Comparison of ENCODE assay signal across 8 mouse cellular contexts in the genomic region with DNA sequence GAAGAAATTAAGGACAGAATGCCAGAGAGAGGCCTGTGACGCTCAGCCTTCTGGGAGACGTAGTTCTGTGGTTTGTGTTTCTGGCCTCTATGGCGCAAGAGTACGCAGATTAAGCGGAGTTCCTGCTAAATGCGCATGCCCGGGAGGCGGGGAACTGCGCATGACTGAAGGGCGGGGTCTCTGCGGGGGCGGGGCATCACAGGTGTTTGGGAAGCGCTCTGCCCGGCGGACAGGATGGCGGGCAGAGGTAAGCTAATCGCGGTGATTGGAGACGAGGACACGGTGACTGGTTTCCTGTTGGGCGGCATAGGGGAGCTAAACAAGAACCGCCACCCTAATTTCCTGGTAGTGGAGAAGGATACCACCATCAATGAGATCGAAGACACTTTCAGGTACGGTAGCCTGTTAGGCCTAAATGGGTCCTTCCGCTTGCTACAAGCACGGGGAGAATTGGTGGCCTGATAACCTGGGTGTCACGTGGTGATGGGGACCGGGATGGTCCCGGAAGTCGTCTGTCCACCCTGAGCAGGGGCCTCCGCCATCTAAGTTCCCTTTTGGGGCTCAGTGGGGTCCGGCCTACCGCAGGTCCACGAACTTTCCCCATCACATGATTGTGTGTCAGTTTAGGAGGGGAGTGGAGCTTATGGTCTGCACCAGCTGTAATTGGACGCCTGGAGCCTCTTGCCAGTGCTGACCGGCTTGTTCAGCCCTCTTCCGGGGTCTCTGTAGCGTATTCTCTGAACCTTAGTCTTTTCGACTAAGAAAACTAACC. TPM values are rescaled to one million over a fixed set of nuclear protein-coding genes. Genes with fewer than 3 reads are reported as not detected.
DNase-seq lines count a peak whose midpoint lies in the region; ATAC-seq and TF ChIP-seq lines count a peak whose summit lies in the region.

Gene Atp6v1f, plus strand, starts transcription at position 136 of the 772 bp plus-strand sequence.

- H3K36me3 ChIP-seq in G1E (replicated peaks): peaks cover 38% of the 10 kb centered on the region
- peaks cover 12% of the 10 kb centered on the region; the same call in 1 of the 2 replicates for H3K36me3 ChIP-seq in forebrain, embryonic 16.5 days (ENCODE audit: control insufficient read depth, insufficient read depth)
- H3K36me3 ChIP-seq in lung, embryonic 14.5 days (ENCODE audit: insufficient read depth): peaks cover 18% of the 10 kb centered on the region
- H3K36me3 ChIP-seq in thymus, adult 2 months (ENCODE audit: control insufficient read depth, insufficient read depth, low read length): no peaks in the 10 kb centered on the region; the same call in 1 of the 2 replicates

- H3K27ac ChIP-seq in forebrain, embryonic 16.5 days (ENCODE audit: low read length): peak within 1 kb of the TSS; percentile 30
- H3K27ac ChIP-seq in layer of hippocampus, adult 2 months: peak within 1 kb of the TSS; percentile 88
- 0 out of 2 replicates have a peak within 1 kb of the TSS, but pooled peaks have one; percentile 42 for H3K27ac ChIP-seq in lung, embryonic 14.5 days (ENCODE audit: low read depth)
- H3K27ac ChIP-seq in olfactory bulb, adult 2 months (ENCODE audit: insufficient read depth, low read depth, low read length): peak within 1 kb of the TSS; percentile 58; the same call in 1 of the 2 replicates
- no peak within 1 kb of the TSS for H3K27ac ChIP-seq in thymus, adult 2 months (ENCODE audit: control insufficient read depth, insufficient read depth, low read length)

- H3K4me3 ChIP-seq in G1E (ENCODE audit: low read depth, low read length): peak within 1 kb of the TSS; percentile 78
- H3K4me3 ChIP-seq in forebrain, embryonic 16.5 days (replicated peaks; ENCODE audit: low read length): peak within 1 kb of the TSS; percentile 78
- H3K4me3 ChIP-seq in layer of hippocampus, adult 2 months: peak within 1 kb of the TSS; percentile 78
- H3K4me3 ChIP-seq in lung, embryonic 14.5 days (ENCODE audit: low read depth, low read length): peak within 1 kb of the TSS; percentile 68
- peak within 1 kb of the TSS; percentile 63 for H3K4me3 ChIP-seq in olfactory bulb, adult 2 months (ENCODE audit: insufficient read depth, low read depth, low read length)
- peak within 1 kb of the TSS; percentile 82 for H3K4me3 ChIP-seq in thymus, adult 2 months (ENCODE audit: control insufficient read depth, insufficient read depth, low read length)

- peaks cover 22% of the 10 kb centered on the region for H3K4me1 ChIP-seq in G1E (ENCODE audit: insufficient read depth, low read depth, low read length)
- H3K4me1 ChIP-seq in forebrain, embryonic 16.5 days (replicated peaks; ENCODE audit: control insufficient read depth, insufficient read depth, low read length): peaks cover 11% of the 10 kb centered on the region
- 0 out of 2 replicates have a peak, but pooled peaks cover 9% of the 10 kb centered on the region for H3K4me1 ChIP-seq in lung, embryonic 14.5 days (ENCODE audit: insufficient read depth)
- H3K4me1 ChIP-seq in olfactory bulb, adult 2 months (ENCODE audit: control insufficient read depth, insufficient read depth, low read length): no peaks in the 10 kb centered on the region
- H3K4me1 ChIP-seq in thymus, adult 2 months (replicated peaks; ENCODE audit: control insufficient read depth, insufficient read depth, low read length): peaks cover 2% of the 10 kb centered on the region; the same call in 1 of the 2 replicates

- peak; percentile 98 for DNase-seq in G1E (ENCODE audit: low spot score)
- DNase-seq in cerebellum, adult 18-20 months: peak; percentile 93 to 94
- peak; percentile 88 for DNase-seq in heart, postnatal 36 days
- DNase-seq in layer of hippocampus, adult 2 months (ENCODE audit: low spot score in 2 of 2): peak; percentile 94
- peak; percentile 97 for DNase-seq in lung, embryonic 14.5 days
- peak; percentile 91 for DNase-seq in thymus, adult 2 months

- intact Hi-C loops in heart, postnatal 36 days (cut with DNase I): no loop called here

- no peak for TF ChIP-seq CTCF in G1E (IDR thresholded peaks at IDR 0.05; ENCODE audit: low read depth, low read length)
- no peak for TF ChIP-seq CTCF in layer of hippocampus, adult 2 months (conservative IDR thresholded peaks at IDR 0.05)
- TF ChIP-seq CTCF in lung, embryonic 14.5 days (IDR thresholded peaks at IDR 0.05; ENCODE audit: low read depth): no peak
- no peak for TF ChIP-seq CTCF in olfactory bulb, adult 2 months (IDR thresholded peaks at IDR 0.05; ENCODE audit: insufficient read depth, low read depth, low read length)
- TF ChIP-seq CTCF in thymus, adult 2 months (IDR thresholded peaks at IDR 0.05; ENCODE audit: borderline replicate concordance, control insufficient read depth, extremely low read depth, insufficient read depth, low read length, poor library complexity): no peak

- H3K9ac ChIP-seq in forebrain, embryonic 16.5 days (replicated peaks; ENCODE audit: low read depth, low read length): peak within 1 kb of the TSS; percentile 75
- H3K9ac ChIP-seq in lung, embryonic 14.5 days: peak within 1 kb of the TSS; percentile 61

- WGBS in forebrain, embryonic 16.5 days: under 1% methylated on average over 39 of the region's 39 CpGs
- under 1% methylated on average over 39 of the region's 39 CpGs for WGBS in lung, embryonic 14.5 days
- WGBS in olfactory bulb, adult 2 months: under 1% methylated on average over 39 of the region's 39 CpGs
- under 1% methylated on average over 39 of the region's 39 CpGs for WGBS in thymus, adult 2 months

- H3K27me3 ChIP-seq in G1E (ENCODE audit: insufficient read depth, low read length): peaks cover 9% of the 10 kb centered on the region
- no peaks in the 10 kb centered on the region for H3K27me3 ChIP-seq in forebrain, embryonic 16.5 days (replicated peaks; ENCODE audit: control insufficient read depth, insufficient read depth, low read length)
- H3K27me3 ChIP-seq in lung, embryonic 14.5 days (ENCODE audit: insufficient read depth, low read length): no peaks in the 10 kb centered on the region
- H3K27me3 ChIP-seq in thymus, adult 2 months (ENCODE audit: control insufficient read depth, insufficient read depth, low read length): no peaks in the 10 kb centered on the region

- ATAC-seq in G1E (ENCODE audit: extremely low read depth, insufficient number of reproducible peaks, low FRiP score, poor library complexity, severe bottlenecking): peak; percentile 86
- ATAC-seq in forebrain, embryonic 16.5 days: peak; percentile 98
- peak; percentile 96 for ATAC-seq in lung, embryonic 14.5 days (ENCODE audit: insufficient read depth)

- H3K4me2 ChIP-seq in forebrain, embryonic 16.5 days (ENCODE audit: low read length): peak within 1 kb of the TSS; percentile 79
- peak within 1 kb of the TSS; percentile 72 for H3K4me2 ChIP-seq in lung, embryonic 14.5 days

- H3K9me3 ChIP-seq in G1E (replicated peaks): no peaks in the 10 kb centered on the region
- no peaks in the 10 kb centered on the region for H3K9me3 ChIP-seq in forebrain, embryonic 16.5 days (ENCODE audit: control insufficient read depth, low read length)
- H3K9me3 ChIP-seq in lung, embryonic 14.5 days (ENCODE audit: low read depth, low read length): no peaks in the 10 kb centered on the region

- peak; percentile 62 for TF ChIP-seq POLR2A in olfactory bulb, adult 2 months (IDR thresholded peaks at IDR 0.05; ENCODE audit: insufficient read depth, low read depth, low read length)
- peak; percentile 44 for TF ChIP-seq POLR2A in thymus, adult 2 months (IDR thresholded peaks at IDR 0.05; ENCODE audit: control insufficient read depth, extremely low read depth, insufficient read depth, low read length, poor library complexity)

RNA-seq across cellular contexts. Expression of gene Atp6v1f, which starts in this region (rescaled TPM):
- total RNA-seq in G1E (2014; fragmentation: Nextera tagmentation) (138 and 150 TPM in 2 replicates), G1E (2017) (201 and 265 TPM in 2 replicates)
- polyA plus RNA-seq in G1E (2012): 270 and 339 TPM in 2 replicates
- polyA plus RNA-seq in forebrain, embryonic 16.5 days (2015; fragmentation: Nextera tagmentation; extraction: Ambion mirVana): 295 and 324 TPM in 2 replicates
- 100 to 1,000 TPM; 105 to 107 TPM for total RNA-seq in heart, postnatal 36 days (2021)
- total RNA-seq in layer of hippocampus, adult 2 months (2021): 100 to 1,000 TPM; 245 to 247 TPM
- polyA plus RNA-seq in lung, embryonic 14.5 days (2014; fragmentation: Nextera tagmentation; extraction: Ambion mirVana): 182 and 184 TPM in 2 replicates
- not detected in 2 replicates for polyA plus RNA-seq in olfactory bulb, adult 2 months (2012; ENCODE audit: insufficient read depth, insufficient read length, low replicate concordance, missing spikeins)
- 294 and 381 TPM in 2 replicates for polyA plus RNA-seq in thymus, adult 2 months (2012; rRNA removed)
